8 mouse cellular contexts compared by ENCODE assay signal in the genomic region with DNA sequence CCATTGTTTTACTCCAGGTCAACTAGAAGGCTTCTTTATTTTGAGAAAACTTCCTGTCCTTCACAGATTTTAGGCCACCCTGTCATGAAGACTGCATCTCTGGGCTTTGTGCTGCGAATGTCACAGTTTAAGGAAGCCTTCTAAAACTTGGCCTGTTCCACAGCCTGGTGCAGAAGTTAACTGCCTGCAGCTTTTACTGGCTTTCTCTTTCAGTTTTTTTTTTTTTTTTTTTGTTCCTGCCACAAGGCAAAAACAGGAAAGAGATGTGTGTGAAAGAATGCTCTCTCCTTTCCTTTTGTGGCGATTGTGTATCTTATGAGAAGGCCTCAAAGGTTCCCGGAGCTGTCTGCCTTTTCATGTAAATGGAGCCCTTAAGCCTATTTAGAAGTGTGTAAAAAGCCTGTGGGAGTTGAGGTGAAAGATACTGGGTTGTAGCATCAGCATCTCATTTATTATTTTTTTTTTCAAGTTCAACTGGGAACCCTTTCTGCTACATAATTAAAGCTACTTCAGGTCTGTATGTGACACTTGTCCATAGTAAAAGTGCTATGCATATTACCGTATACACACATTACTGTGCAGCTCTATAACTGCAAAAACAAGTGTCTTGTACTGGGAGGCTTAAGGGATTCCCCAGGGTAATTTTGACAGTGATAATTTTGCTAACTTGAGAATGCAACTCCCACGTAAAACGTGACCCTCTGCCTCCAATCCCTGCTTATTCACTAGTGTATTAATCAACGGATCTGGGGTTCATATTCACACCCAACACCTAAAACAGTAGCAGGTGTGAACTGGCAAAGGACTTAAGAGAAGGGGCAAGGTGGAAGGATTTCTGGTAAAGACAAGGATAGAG.
A peak's percentile ranks its signal among the peaks of the same experiment; 100 is the strongest.
DNase-seq lines count a peak whose midpoint lies in the region; ATAC-seq and TF ChIP-seq lines count a peak whose summit lies in the region.

No protein-coding gene starts in this region.

- no peaks in the 10 kb centered on the region for H3K27me3 ChIP-seq in testis, adult 2 months (ENCODE audit: control insufficient read depth, insufficient read depth, low read length)
- H3K27me3 ChIP-seq in kidney, embryonic 14.5 days (ENCODE audit: control insufficient read depth, insufficient read depth, low read length): no peaks in the 10 kb centered on the region
- H3K27me3 ChIP-seq in stomach, embryonic 14.5 days (ENCODE audit: control insufficient read depth, insufficient read depth, low read length): no peaks in the 10 kb centered on the region

- H3K9ac ChIP-seq in kidney, embryonic 14.5 days (ENCODE audit: low read depth, low read length): no peak overlapping the region; the same call in 1 of the 2 replicates
- H3K9ac ChIP-seq in stomach, embryonic 14.5 days (replicated peaks; ENCODE audit: low read depth, low read length): no peak overlapping the region

- H3K4me1 ChIP-seq in testis, adult 2 months (ENCODE audit: control insufficient read depth, insufficient read depth, low read length): no peaks in the 10 kb centered on the region
- H3K4me1 ChIP-seq in kidney, embryonic 14.5 days (ENCODE audit: control insufficient read depth, insufficient read depth, low read length): peaks cover 5% of the 10 kb centered on the region
- peaks cover 25% of the 10 kb centered on the region for H3K4me1 ChIP-seq in stomach, embryonic 14.5 days (ENCODE audit: control insufficient read depth, insufficient read depth, low read length)

- ATAC-seq in kidney, embryonic 14.5 days (ENCODE audit: low FRiP score, low TSS enrichment): no peak
- no peak for ATAC-seq in stomach, embryonic 14.5 days (ENCODE audit: insufficient number of reproducible peaks, insufficient read depth, low FRiP score, low read depth)

- no peaks in the 10 kb centered on the region for H3K9me3 ChIP-seq in kidney, embryonic 14.5 days (ENCODE audit: control insufficient read depth, low read length)
- H3K9me3 ChIP-seq in stomach, embryonic 14.5 days (ENCODE audit: control insufficient read depth, low read depth, low read length): no peaks in the 10 kb centered on the region

- H3K4me3 ChIP-seq in testis, adult 2 months (ENCODE audit: control insufficient read depth, low read depth, low read length): no peak overlapping the region
- no peak overlapping the region for H3K4me3 ChIP-seq in kidney, embryonic 14.5 days (ENCODE audit: low read length)
- no peak overlapping the region for H3K4me3 ChIP-seq in stomach, embryonic 14.5 days (ENCODE audit: low read depth, low read length)

- no peaks in the 10 kb centered on the region for H3K36me3 ChIP-seq in testis, adult 2 months (ENCODE audit: control insufficient read depth, insufficient read depth, low read length)
- no peaks in the 10 kb centered on the region for H3K36me3 ChIP-seq in kidney, embryonic 14.5 days (ENCODE audit: control insufficient read depth, insufficient read depth, low read length)
- H3K36me3 ChIP-seq in stomach, embryonic 14.5 days (ENCODE audit: control insufficient read depth, insufficient read depth, low read length): no peaks in the 10 kb centered on the region

- WGBS in kidney, embryonic 14.5 days: 39% methylated on average over 7 of the region's 7 CpGs
- WGBS in stomach, embryonic 14.5 days: 33% methylated on average over 7 of the region's 7 CpGs

- no peak overlapping the region for H3K4me2 ChIP-seq in kidney, embryonic 14.5 days (replicated peaks; ENCODE audit: low read depth, low read length)
- no peak overlapping the region for H3K4me2 ChIP-seq in stomach, embryonic 14.5 days (replicated peaks; ENCODE audit: low read depth, low read length)

- peak; percentile 24 to 54 for DNase-seq in adrenal gland, adult (ENCODE audit: inconsistent age in 2 of 2, low spot score in 1 of 2)
- DNase-seq in adrenal gland, postnatal 14 days: no peak
- no peak for DNase-seq in testis, postnatal 10 days (ENCODE audit: low spot score)
- DNase-seq in cerebellum, adult 9-11 months: no peak
- DNase-seq in gastrocnemius, postnatal 25 days: no peak

- H3K27ac ChIP-seq in testis, adult 2 months (ENCODE audit: control insufficient read depth, insufficient read depth, low read depth, low read length): peak overlapping the region; percentile 48; the same call in 1 of the 2 replicates
- H3K27ac ChIP-seq in kidney, embryonic 14.5 days (ENCODE audit: low read depth, low read length): peak overlapping the region; percentile 52; the same call in 1 of the 2 replicates
- H3K27ac ChIP-seq in stomach, embryonic 14.5 days (ENCODE audit: low read length): peak overlapping the region; percentile 75

- no peak for TF ChIP-seq POLR2A in testis, adult 2 months (IDR thresholded peaks at IDR 0.05; ENCODE audit: control insufficient read depth, low read depth, low read length)

- TF ChIP-seq CTCF in testis, adult 2 months (IDR thresholded peaks at IDR 0.05; ENCODE audit: control insufficient read depth, insufficient read depth, insufficient replicate concordance, low read depth, low read length): no peak

Comparison
In these comparisons a context has a peak if more than half of its experiments do, and no peak if none do; other contexts are left out.
1. DNase-seq: peak in adrenal gland, adult (2 of 2); none in adrenal gland, postnatal 14 days (single experiment), testis, postnatal 10 days (single experiment), cerebellum, adult 9-11 months (single experiment) and gastrocnemius, postnatal 25 days (single experiment).
2. Peak in every context shown above with its lines, with median percentiles within 50 percentile points of each other: H3K27ac ChIP-seq.